Mouse (Mus musculus) adrenal gland, postnatal 36 days (tissue): ENCODE measurements around the gene Olfr630. TPM values are rescaled to one million over a fixed set of nuclear protein-coding genes. Genes with fewer than 3 reads are reported as not detected.
A peak's percentile ranks its signal among the peaks of the same experiment; 100 is the strongest.
"Not testable (repeated sequence)": the region's sequence is repeated elsewhere in the genome, so short reads cannot be mapped to it uniquely, and the experiment has no call there.

Source experiments
- DNase-seq, 2 experiments: peaks; one replicate each; pipeline ENCODE4 v3.0.0; 2021; ENCODE audit warnings: mixed read lengths in 1 of 2
- long read RNA-seq, 2 experiments: library from polyadenylated mRNA; stranded (forward); transcript quantifications; one replicate each; pipeline ENCODE4 v2.0.0; 2021; ENCODE audit warnings: borderline sequencing depth in 2 of 2
- total RNA-seq, 2 experiments: library from RNA; stranded (reverse); gene quantifications; 2 replicates each; pipeline ENCODE4 v1.2.3; 2021

Olfr630 gene
- not detected for total RNA-seq
- long read RNA-seq, experiment 1 = 0 reads
- long read RNA-seq, experiment 2 = 0 reads

DNA sequence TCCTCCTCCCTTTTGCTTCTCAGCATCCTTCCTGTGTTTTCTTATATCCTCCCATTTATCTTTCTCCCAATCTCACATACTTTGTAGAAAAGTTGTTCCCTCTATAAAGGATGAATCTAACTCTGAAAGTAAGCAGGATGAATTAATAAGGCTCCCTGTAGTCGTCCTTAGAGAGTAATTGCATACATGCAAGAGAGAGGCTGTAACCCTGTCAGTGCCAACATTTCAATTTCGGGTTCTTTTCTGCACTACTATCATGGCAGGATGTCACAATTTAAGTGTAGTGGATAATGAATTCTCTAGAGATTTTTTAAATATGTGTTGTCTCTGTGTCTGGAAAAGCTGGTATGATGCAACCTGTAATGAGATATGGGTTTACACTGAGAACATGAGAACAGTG, at the start of gene Olfr630:
Olfr630 (minus strand) TSS at position 101 of the 400 bp plus-strand sequence.
- DNase-seq = no peak

DNA sequence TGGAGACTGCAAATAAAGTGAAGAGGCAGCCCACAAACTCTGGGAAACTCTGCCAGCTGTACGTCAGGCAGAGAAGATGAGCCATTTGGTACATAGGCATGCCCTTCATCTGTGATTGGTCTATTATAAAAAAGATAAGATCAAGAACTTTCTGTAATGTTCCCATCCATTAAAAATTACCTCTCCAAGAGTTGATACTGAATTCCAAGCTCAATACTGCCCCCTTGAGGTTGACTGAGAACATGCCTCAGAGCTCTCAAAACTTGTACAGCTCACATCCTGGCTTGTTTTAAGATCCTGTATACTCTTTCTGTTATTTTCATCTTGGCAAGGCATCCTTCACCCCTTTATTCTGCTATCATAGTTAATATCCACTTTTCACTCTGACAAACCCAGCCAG, 49.7 kb upstream of the Olfr630 start:
- DNase-seq = peak; percentile 3 to 22

DNA sequence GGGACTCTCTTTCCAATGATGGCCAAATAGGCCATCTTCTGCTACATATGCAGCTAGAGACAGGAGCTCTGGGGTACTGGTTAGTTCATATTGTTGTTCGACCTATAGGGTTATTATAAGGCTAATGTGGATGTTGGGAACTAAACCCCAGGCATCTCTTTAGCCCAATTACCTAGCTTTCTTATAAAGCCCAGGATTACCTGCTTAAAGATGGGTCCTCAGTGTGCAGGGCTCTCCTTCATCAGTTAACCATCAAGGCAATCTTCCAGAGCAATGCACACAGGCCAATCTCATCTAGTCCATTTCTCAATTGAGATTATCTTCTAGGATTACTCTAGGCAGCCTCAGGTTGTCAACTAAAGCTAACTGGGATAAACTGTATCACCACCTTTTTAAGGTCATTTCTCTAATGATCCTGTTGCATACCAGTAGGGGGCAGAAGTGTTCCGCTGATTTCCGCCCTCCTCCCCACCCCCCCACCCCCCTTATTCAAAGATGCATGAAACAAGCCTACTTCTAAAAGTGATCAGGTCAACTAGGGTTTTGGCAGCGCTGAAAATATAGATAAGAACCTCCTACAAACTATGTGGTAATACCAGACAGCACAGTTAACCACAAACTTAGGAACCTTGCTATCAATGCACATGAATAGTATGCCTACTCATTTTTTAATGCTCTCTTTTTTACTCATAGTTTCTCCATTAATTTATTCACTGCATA, 35.7 kb upstream of the Olfr630 start:
- peak in 1 of 2 experiments; percentile 1 for DNase-seq

DNA sequence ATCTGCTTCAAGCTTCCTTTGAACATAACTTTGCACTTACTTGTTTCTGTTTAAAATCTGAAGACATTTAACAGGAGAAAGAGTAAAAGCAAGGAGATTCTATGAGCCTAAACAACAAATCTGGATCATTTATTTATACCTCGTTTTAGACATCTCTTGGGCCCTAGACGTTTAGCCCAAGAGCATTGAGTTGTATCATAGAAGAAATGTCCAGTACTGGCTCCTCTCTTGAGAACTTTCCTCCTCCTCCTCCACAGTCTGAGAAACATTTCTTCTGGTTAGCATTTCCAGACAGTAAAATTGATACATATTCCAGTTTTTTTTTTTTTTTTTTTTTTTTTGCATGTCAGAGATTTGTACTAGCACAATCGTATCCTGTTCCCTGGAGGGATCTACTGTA, 34.6 kb upstream of the Olfr630 start, which contains the start of gene Olfr67:
Olfr67 (minus strand) TSS at position 101 of the 400 bp plus-strand sequence.
- no peak for DNase-seq

DNA sequence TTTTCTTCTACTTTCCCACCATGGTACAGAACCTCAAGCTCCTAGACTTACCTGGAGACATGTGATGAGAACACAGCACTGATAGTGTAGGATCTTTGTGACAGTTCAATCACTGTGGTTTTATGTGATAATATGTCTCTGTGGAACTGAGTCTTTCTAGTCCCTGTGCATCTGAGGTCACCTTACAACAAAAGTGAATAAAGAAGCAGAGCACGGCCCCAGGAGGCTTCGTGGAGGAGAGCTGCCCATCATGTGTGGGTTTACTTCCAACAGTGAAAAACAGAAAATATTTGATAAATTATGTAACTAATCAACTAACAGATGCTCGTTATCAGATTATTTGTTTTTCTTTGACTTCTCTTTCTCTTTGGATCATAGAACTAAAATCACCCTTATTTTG, 22.5 kb upstream of the Olfr630 start, which contains the start of gene Olfr68:
Olfr68 (minus strand) TSS at position 101 of the 400 bp plus-strand sequence.
- DNase-seq = no peak

DNA sequence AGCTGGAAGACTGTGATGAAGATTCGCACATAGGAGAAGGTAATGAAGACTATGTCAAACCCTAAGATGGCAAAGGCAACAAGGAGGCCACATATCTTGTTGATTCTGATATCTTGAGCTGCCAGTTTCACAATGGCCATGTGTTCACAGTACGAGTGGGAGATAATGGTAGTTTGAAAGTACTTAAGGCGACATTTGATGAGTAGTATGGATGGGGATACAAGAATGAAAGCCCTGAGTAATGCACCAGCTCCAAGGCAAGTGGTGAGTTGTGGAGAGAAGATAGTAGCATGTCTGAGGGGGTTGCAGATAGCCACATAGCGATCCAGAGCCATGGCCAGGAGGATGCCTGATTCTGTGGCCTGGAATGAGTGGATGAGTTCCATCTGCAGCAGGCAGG, 20.5 kb upstream of the Olfr630 start:
- not testable (repeated sequence) for DNase-seq

DNA sequence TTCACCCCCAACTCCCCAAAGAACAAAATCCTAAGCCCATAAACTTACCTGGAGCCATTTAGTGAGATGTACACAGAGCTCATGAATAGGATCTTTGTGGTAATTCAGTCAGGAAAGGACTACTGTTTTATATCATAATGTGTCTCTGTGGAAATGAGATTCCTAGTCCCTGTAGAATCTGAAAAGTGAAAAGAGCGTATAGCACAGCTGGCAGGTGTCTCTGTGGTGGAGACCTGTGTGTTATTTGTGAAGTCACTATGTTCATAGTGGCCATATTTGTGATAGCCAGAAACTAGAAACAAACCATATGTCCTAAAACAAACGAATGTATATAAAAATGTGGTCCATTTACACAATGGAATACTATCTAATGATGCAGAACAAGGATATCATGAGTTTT, 14.4 kb upstream of the Olfr630 start, which contains the start of gene Olfr69:
Olfr69 (minus strand) TSS at position 101 of the 400 bp plus-strand sequence.
- DNase-seq = no peak

DNA sequence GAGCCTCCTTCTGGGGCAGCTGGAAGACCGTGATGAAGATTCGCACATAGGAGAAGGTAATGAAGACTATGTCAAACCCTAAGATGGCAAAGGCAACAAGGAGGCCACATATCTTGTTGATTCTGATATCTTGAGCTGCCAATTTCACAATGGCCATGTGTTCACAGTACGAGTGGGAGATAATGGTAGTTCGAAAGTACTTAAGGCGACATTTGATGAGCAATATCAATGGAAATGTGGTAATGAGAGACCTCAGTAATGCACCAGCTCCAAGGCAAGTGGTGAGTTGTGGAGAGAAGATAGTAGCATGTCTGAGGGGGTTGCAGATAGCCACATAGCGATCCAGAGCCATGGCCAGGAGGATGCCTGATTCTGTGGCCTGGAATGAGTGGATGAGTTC, 10.6 kb upstream of the Olfr630 start:
- DNase-seq = not testable (repeated sequence)

DNA sequence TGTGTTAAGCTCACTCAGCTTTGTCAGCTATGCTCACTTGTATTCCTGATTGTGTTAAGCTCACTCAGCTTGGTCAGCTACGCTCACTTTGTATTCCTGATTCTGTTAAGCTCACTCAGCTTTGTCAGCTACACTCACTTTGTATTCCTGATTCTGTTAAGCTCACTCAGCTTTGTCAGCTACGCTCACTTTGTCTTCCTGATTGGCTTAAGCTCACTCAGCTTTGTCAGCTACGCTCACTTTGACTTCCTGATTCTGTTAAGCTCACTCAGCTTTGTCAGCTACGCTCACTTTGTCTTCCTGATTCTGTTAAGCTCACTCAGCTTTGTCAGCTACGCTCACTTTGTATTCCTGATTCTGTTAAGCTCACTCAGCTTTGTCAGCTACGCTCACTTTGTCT, 5.1 kb upstream of the Olfr630 start:
- DNase-seq = not testable (repeated sequence)

DNA sequence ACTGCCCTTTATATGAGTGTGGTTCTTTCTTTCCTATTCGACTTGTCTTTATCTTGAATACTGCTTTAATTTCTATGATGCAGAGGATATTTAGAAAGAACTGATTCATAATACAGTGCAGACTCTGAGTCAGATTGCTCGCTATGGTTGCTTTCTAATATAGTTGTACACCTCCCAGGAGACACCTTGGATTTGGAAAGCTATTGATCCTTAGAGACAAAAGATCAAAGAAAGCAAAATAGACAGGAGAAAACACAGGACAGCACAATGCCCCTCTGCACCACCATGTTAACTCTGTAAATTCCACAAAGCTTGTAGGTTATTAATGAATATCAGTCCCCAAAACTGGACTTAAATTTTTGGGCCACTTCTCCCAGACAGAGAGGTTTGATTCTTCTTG, 12.3 kb downstream of the Olfr630 start, which contains the start of gene Olfr629:
Olfr629 (minus strand) TSS at position 101 of the 400 bp plus-strand sequence.
- DNase-seq = no peak

DNA sequence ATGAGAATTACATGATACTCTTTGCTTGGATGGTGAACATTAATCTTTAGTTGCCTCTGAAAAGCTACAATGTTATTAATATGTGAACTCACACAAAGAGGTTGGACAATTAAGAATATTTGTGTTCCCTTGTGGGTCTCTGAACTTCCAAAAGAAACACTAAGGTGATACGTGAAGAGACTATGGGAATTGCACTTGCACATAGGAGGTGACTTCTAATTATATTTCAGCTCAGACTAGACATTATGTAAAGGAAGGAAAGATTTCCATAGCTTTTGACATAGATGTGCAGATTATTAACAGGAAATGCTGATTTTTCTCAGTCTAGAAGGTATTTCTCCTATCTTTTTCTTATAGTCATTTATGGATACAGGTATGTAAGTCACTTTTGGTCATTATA, 27.1 kb downstream of the Olfr630 start, which contains the start of gene Olfr628:
Olfr628 (plus strand) TSS at position 301 of the 400 bp plus-strand sequence.
- DNase-seq = no peak

DNA sequence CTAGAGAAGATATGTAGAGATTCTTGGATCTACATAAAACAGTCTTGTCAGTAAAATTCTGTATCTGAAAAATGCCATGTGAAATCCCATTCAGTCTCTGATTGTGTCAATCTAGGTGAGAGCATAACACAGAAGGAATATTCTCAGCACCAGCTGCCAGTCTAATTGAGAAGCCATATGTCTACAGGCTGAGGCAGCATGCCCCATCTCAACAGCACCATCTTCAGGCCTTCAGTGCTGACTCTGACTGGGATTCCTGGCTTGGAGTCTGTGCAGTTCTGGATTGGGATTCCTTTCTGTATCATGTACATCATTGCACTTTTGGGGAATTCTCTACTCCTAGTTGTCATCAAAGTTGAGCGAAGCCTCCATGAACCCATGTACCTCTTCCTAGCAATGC, 40.7 kb downstream of the Olfr630 start:
- DNase-seq = peak in 1 of 2 experiments; percentile 1

DNA sequence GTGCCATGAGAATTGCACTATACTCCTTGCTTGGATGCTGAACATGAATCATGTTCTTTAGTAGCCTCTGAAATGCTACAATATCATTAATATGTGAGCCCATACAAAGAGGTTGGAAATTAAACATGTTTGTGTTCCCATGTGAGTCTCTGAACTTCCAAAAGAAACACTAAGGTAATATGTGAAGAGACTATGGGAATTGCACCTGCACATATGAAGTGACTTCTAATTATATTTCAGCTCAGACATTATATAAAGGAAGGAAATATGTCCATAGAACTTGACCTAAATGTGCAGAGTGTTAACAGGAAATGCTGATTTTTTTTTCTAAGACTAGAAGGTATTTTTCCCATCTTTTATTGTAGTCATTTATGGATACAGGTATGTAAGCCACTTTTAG, 42.8 kb downstream of the Olfr630 start, which contains the start of gene Olfr243:
Olfr243 (plus strand) TSS at position 301 of the 400 bp plus-strand sequence.
- DNase-seq = no peak

DNA sequence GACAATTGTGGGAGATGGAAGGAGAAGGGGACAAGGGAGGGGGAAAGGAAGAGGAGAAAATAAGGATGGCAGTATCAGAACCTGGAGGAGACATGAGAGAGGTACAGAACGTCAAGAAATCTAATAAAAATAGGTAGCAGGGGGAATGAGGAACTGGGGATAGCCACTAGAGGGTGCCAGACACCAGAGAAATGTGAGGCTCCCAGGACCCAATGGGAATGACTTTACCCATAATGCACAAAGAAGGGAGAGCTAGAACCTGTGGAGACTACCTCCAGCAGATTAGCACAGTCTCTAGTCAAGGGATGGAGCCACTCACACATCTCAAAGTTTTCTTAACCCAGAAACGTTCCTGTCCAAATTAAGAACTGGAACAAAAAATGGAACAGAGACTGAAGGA, 45.1 kb downstream of the Olfr630 start:
- peak; percentile 1 to 2 for DNase-seq

Other genes with a start within 250 kb of the Olfr630 start
- gene Olfr610, start 245.2 kb downstream of the Olfr630 start, total RNA-seq = not detected
- not detected for gene Olfr611, start 236.5 kb downstream of the Olfr630 start, total RNA-seq
- not detected for gene Olfr612, start 214.6 kb downstream of the Olfr630 start, total RNA-seq
- not detected for gene Olfr613, start 209.3 kb downstream of the Olfr630 start, total RNA-seq
- gene Olfr615, start 201.3 kb downstream of the Olfr630 start, total RNA-seq = not detected
- not detected for gene Olfr616, start 188.2 kb downstream of the Olfr630 start, total RNA-seq
- not detected for gene Olfr617, start 184.3 kb downstream of the Olfr630 start, total RNA-seq
- not detected for gene Olfr618, start 167.2 kb downstream of the Olfr630 start, total RNA-seq
- gene Olfr619, start 156.8 kb downstream of the Olfr630 start, total RNA-seq = not detected
- not detected for gene Olfr620, start 144.8 kb downstream of the Olfr630 start, total RNA-seq
- not detected for gene Olfr622, start 114.6 kb downstream of the Olfr630 start, total RNA-seq
- not detected for gene Olfr623, start 93.6 kb downstream of the Olfr630 start, total RNA-seq
- gene Olfr624, start 86.1 kb downstream of the Olfr630 start, total RNA-seq = not detected
- not detected for gene Olfr625-ps1, start 74.6 kb downstream of the Olfr630 start, total RNA-seq
- gene Olfr243, start 42.7 kb downstream of the Olfr630 start, total RNA-seq = not detected
- not detected for gene Olfr628, start 27.0 kb downstream of the Olfr630 start, total RNA-seq
- gene Olfr629, start 12.4 kb downstream of the Olfr630 start, total RNA-seq = not detected
- gene Olfr69, start 14.3 kb upstream of the Olfr630 start, total RNA-seq = not detected
- not detected for gene Olfr68, start 22.4 kb upstream of the Olfr630 start, total RNA-seq
- not detected for gene Olfr67, start 34.5 kb upstream of the Olfr630 start, total RNA-seq
- 100 to 1,000 TPM; 243 to 471 TPM for gene Hbb-bt, start 56.7 kb upstream of the Olfr630 start, total RNA-seq
- 1,000 to 10,000 TPM; 1,998 to 3,266 TPM for gene Hbb-bs, start 70.8 kb upstream of the Olfr630 start, total RNA-seq
- not detected for gene Hbb-bh2, start 83.2 kb upstream of the Olfr630 start, total RNA-seq
- gene Hbb-bh1, start 85.8 kb upstream of the Olfr630 start, total RNA-seq = not detected
- not detected for gene Hbb-y, start 95.9 kb upstream of the Olfr630 start, total RNA-seq
- not detected for gene Olfr66, start 128.9 kb upstream of the Olfr630 start, total RNA-seq
- gene Olfr64, start 137.2 kb upstream of the Olfr630 start, total RNA-seq = not detected
- gene Olfr65, start 146.2 kb upstream of the Olfr630 start, total RNA-seq = not detected
- not detected for gene Olfr631, start 171.5 kb upstream of the Olfr630 start, total RNA-seq
- gene Olfr632, start 177.0 kb upstream of the Olfr630 start, total RNA-seq = not detected
- not detected for gene Olfr633, start 187.1 kb upstream of the Olfr630 start, total RNA-seq
- gene Olfr635, start 213.8 kb upstream of the Olfr630 start, total RNA-seq = not detected
- not detected for gene Olfr638, start 241.4 kb upstream of the Olfr630 start, total RNA-seq